Mouse (Mus musculus) forebrain, embryonic 14.5 days (tissue): ENCODE results near the gene Rnf149. TPM values are rescaled to one million over a fixed set of nuclear protein-coding genes. Genes with fewer than 3 reads are reported as not detected.

Experiments used
- ATAC-seq: fragments of 200-750 bp; cut with Nextera tagmentation; 2 replicates; pipeline ENCODE4 v1.8.0; 2017; ENCODE audit warnings: mild to moderate bottlenecking, moderate library complexity
- DNase-seq: peaks from one replicate; pipeline ENCODE4 v3.0.0-alpha.2; 2015; ENCODE audit warnings: low spot score
- H3K27ac ChIP-seq: fragments of 300-500 bp; sonication (generic); 2 replicates; pipeline ENCODE4 v1.5.1; 2014; ENCODE audit warnings: low read depth, mild to moderate bottlenecking, control low read depth, low read length, moderate library complexity
- H3K27me3 ChIP-seq: fragments of 300-500 bp; sonication (generic); replicated peaks from 2 replicates; pipeline ENCODE4 v1.6.1; 2014; ENCODE audit warnings: low read length, control low read depth, mixed read lengths; ENCODE audit not compliant: control insufficient read depth, insufficient read depth
- H3K36me3 ChIP-seq: fragments of 300-500 bp; sonication (generic); 2 replicates; pipeline ENCODE4 v1.6.1; 2014; ENCODE audit warnings: low read length, control low read depth; ENCODE audit not compliant: control insufficient read depth, insufficient read depth
- H3K4me1 ChIP-seq: fragments of 300-500 bp; sonication (generic); 2 replicates; pipeline ENCODE4 v1.6.1; 2014; ENCODE audit warnings: antibody characterized with exemption, low read length, control low read depth; ENCODE audit not compliant: control insufficient read depth, insufficient read depth
- H3K4me2 ChIP-seq: fragments of 300-500 bp; sonication (generic); 2 replicates; pipeline ENCODE4 v1.6.1; 2014; ENCODE audit warnings: mild to moderate bottlenecking, control low read depth, low read length
- H3K4me3 ChIP-seq: fragments of 300-500 bp; sonication (generic); 2 replicates; pipeline ENCODE4 v1.5.1; 2014; ENCODE audit warnings: low read depth, low read length, control low read depth
- H3K9ac ChIP-seq: fragments of 300-500 bp; sonication (generic); 2 replicates; pipeline ENCODE4 v1.6.1; 2014; ENCODE audit warnings: mild to moderate bottlenecking, low read length, control low read depth, moderate library complexity
- H3K9me3 ChIP-seq: fragments of 300-500 bp; sonication (generic); replicated peaks from 2 replicates; pipeline ENCODE4 v1.6.1; 2016; ENCODE audit warnings: low read length, control low read depth, mixed read lengths; ENCODE audit not compliant: control insufficient read depth
- WGBS: fragments of 180-500 bp; shearing (Covaris S2); extraction: QIAGEN DNeasy Blood & Tissue Kit; methylation state at CpG from one replicate; pipeline ENCODE4 v1.1.7; 2014; 5-methylcytosine and 5-hydroxymethylcytosine counted together
- polyA plus RNA-seq: library from polyadenylated mRNA; unstranded; fragments of >200 nt; fragmentation: Nextera tagmentation; extraction: Ambion mirVana; gene quantifications from 2 replicates; pipeline ENCODE4 v1.2.1, GENCODE M21; 2014

The Rnf149 gene
- polyA plus RNA-seq, 1 experiment from 2014 or later: 12.2 TPM

- WGBS: 92% methylated on average over 9 of the region's 9 CpGs
- Histone ChIP-seq H3K9me3 (no peaks in the 10 kb centered on the region), H3K27me3 (no peaks in the 10 kb centered on the region), H3K27ac (no peak overlapping the region), H3K36me3 (no peaks in the 10 kb centered on the region), H3K9ac (no peak overlapping the region), H3K4me3 (no peak overlapping the region), H3K4me1 (no peaks in the 10 kb centered on the region), H3K4me2 (no peak overlapping the region)
- no peak for ATAC-seq
- DNase-seq: no peak
Observed at GRCm38 (mm10) chr1:39583173-39583572, 6.0 kb upstream of the Rnf149 start.

DNA sequence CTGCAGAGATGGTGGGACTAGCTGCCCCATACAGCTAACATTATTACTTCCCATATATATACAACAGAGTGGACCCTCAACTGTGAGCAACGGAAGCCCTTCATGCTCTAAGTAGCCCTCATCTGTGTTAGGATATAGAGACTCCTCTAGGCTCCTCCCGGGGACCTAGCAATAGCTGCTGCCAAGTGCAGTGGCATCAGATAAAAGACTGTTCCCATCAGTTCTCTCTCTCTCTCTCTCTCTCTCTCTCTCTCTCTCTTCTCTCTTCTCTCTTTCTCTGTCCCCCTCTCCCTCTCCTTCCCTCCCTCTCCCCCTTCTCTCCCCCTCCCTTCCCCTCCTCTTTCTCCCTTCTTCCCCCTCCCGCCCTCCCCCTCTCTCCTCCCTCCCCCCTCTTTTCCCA is 4.0 kb upstream of the Rnf149 start:
- ATAC-seq: no peak
- Histone ChIP-seq H3K36me3 (no peaks in the 10 kb centered on the region), H3K27me3 (no peaks in the 10 kb centered on the region), H3K9ac (no peak overlapping the region), H3K9me3 (no peaks in the 10 kb centered on the region), H3K4me3 (no peak overlapping the region), H3K4me2 (no peak overlapping the region), H3K27ac (no peak overlapping the region), H3K4me1 (0 out of 2 replicates have a peak, but pooled peaks cover 3% of the 10 kb centered on the region)
- 81% methylated on average over 2 of the region's 3 CpGs for WGBS
- no peak for DNase-seq

- Histone ChIP-seq H3K36me3 (no peaks in the 10 kb centered on the region), H3K9ac (no peak overlapping the region), H3K27ac (no peak overlapping the region), H3K4me2 (no peak overlapping the region), H3K27me3 (no peaks in the 10 kb centered on the region), H3K4me3 (no peak overlapping the region), H3K4me1 (peaks cover 13% of the 10 kb centered on the region), H3K9me3 (no peaks in the 10 kb centered on the region)
- 90% methylated on average over 6 of the region's 6 CpGs for WGBS
- no peak for ATAC-seq
- DNase-seq: no peak
Observed at GRCm38 (mm10) chr1:39579139-39579538, 1.9 kb upstream of the Rnf149 start.

- Histone ChIP-seq H3K4me2 (no peak overlapping the region), H3K9ac (no peak overlapping the region), H3K27ac (no peak overlapping the region), H3K27me3 (no peaks in the 10 kb centered on the region), H3K9me3 (no peaks in the 10 kb centered on the region), H3K4me1 (peaks cover 16% of the 10 kb centered on the region), H3K36me3 (no peaks in the 10 kb centered on the region), H3K4me3 (no peak overlapping the region)
- DNase-seq (no peak), ATAC-seq (no peak)
- WGBS: 84% methylated on average over 5 of the region's 5 CpGs
Observed at GRCm38 (mm10) chr1:39578446-39578845, 1.2 kb upstream of the Rnf149 start.

GRCm38 (mm10) chr1:39576431-39577243 is 568 bp downstream of the Rnf149 start:
- Histone ChIP-seq H3K4me2 (peak overlapping the region; percentile 73), H3K9ac (peak overlapping the region; percentile 91), H3K36me3 (no peaks in the 10 kb centered on the region), H3K4me1 (peaks cover 16% of the 10 kb centered on the region), H3K9me3 (no peaks in the 10 kb centered on the region), H3K27ac (peak overlapping the region; percentile 98), H3K27me3 (no peaks in the 10 kb centered on the region), H3K4me3 (peak overlapping the region; percentile 90)
- ATAC-seq (peak; percentile 85), DNase-seq (peak; percentile 64)
- WGBS: under 1% methylated on average over 87 of the region's 88 CpGs

- Histone ChIP-seq H3K36me3 (no peaks in the 10 kb centered on the region), H3K4me1 (peaks cover 16% of the 10 kb centered on the region), H3K27me3 (no peaks in the 10 kb centered on the region), H3K9ac (peak overlapping the region; percentile 91), H3K4me2 (peak overlapping the region; percentile 73), H3K4me3 (peak overlapping the region; percentile 90), H3K27ac (0 out of 2 replicates have a peak overlapping the region, but pooled peaks have one; percentile 98), H3K9me3 (no peaks in the 10 kb centered on the region)
- no peak for ATAC-seq
- no peak for DNase-seq
- WGBS: 16% methylated on average over 8 of the region's 8 CpGs
Observed at GRCm38 (mm10) chr1:39575778-39576375, 1.3 kb downstream of the Rnf149 start.

DNA sequence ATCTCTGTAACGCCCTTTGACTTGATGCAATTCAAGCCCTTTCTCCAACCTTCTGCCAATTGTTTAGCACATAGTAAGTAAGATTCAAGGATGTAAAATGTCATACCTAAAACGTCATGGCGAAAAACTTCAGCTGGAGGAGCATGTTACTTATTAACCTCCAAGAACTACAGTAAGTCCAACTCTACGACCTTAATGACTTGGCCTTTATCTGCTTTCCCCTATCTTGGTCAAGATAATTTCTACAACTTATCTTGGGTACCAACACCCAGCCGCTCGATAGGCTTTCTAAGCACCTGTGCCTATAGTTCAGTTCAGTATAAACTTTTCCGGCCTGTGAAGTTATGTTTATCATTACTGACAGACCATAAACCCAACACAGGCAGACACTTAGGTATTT is 3.3 kb downstream of the Rnf149 start:
- Histone ChIP-seq H3K36me3 (no peaks in the 10 kb centered on the region), H3K27ac (no peak overlapping the region), H3K4me1 (peaks cover 16% of the 10 kb centered on the region), H3K9me3 (no peaks in the 10 kb centered on the region), H3K27me3 (no peaks in the 10 kb centered on the region), H3K4me2 (no peak overlapping the region), H3K9ac (no peak overlapping the region), H3K4me3 (no peak overlapping the region)
- ATAC-seq (no peak), DNase-seq (no peak)
- 93% methylated on average over 7 of the region's 7 CpGs for WGBS

- Histone ChIP-seq H3K9ac (no peak overlapping the region), H3K4me1 (peaks cover 12% of the 10 kb centered on the region), H3K4me3 (no peak overlapping the region), H3K9me3 (no peaks in the 10 kb centered on the region), H3K4me2 (no peak overlapping the region), H3K27ac (no peak overlapping the region), H3K36me3 (no peaks in the 10 kb centered on the region), H3K27me3 (no peaks in the 10 kb centered on the region)
- no peak for DNase-seq
- no peak for ATAC-seq
- 78% methylated on average over 6 of the region's 6 CpGs for WGBS
Observed at GRCm38 (mm10) chr1:39571653-39572052, 5.6 kb downstream of the Rnf149 start.

- DNase-seq (peak; percentile 63), ATAC-seq (no peak)
- no peaks in the 10 kb centered on the region for H3K4me1 ChIP-seq
- no peak overlapping the region for H3K4me3 ChIP-seq
- peaks cover 7% of the 10 kb centered on the region for H3K36me3 ChIP-seq
- H3K27ac ChIP-seq: no peak overlapping the region; the same call in 1 of the 2 replicates
- no peaks in the 10 kb centered on the region for H3K9me3 ChIP-seq
- H3K27me3 ChIP-seq: no peaks in the 10 kb centered on the region
- no peak overlapping the region for H3K9ac ChIP-seq
- H3K4me2 ChIP-seq: no peak overlapping the region
Observed at GRCm38 (mm10) chr1:39568079-39568478, 9.1 kb downstream of the Rnf149 start.
